Mouse (Mus musculus) heart, postnatal 25 days (tissue): ENCODE results near the gene Fhad1. TPM values are rescaled to one million over a fixed set of nuclear protein-coding genes. Genes with fewer than 3 reads are reported as not detected.

Source experiments
- total RNA-seq, 2 experiments: library from RNA; stranded (reverse); gene quantifications; 2 replicates each; pipeline ENCODE4 v1.2.3; 2021

Gene Fhad1
- total RNA-seq, 2 experiments from 2014 or later: 0.05 to 0.31 TPM

Other genes with a start within 250 kb of the Fhad1 start
- gene Dnajc16, start 224.2 kb downstream of the Fhad1 start, total RNA-seq: 10 to 100 TPM; 17.7 to 22.9 TPM
- gene Casp9, start 221.5 kb downstream of the Fhad1 start, total RNA-seq: 1 to 10 TPM; 7.9 to 8.6 TPM
- gene Cela2a, start 188.9 kb downstream of the Fhad1 start, total RNA-seq: not detected
- gene Ctrc, start 168.7 kb downstream of the Fhad1 start, total RNA-seq: not detected
- gene Efhd2, start 140.2 kb downstream of the Fhad1 start, total RNA-seq: 10 to 100 TPM; 16.4 to 21.6 TPM
- 1 to 10 TPM; 7.3 to 8.6 TPM for gene Tmem51, start 69.2 kb upstream of the Fhad1 start, total RNA-seq
- 1 to 10 TPM; 3.4 to 4.3 TPM for gene Kazn, start 224.3 kb upstream of the Fhad1 start, total RNA-seq